Mouse (Mus musculus): ENCODE data around the gene 9330159F19Rik.

The 9330159F19Rik gene
- long read RNA-seq, experiment 1, partial matches to known transcripts, result 1 of 1 reads
- long read RNA-seq, experiment 1, other reads (novel, unspliced or antisense), result 0 of 1 reads
- long read RNA-seq, experiment 2, full-length matches to known transcripts, result 1 of 1 reads
- long read RNA-seq, experiment 2, partial matches to known transcripts, result 0 of 1 reads
- long read RNA-seq, experiment 2, other reads (novel, unspliced or antisense), result 0 of 1 reads

DNA sequence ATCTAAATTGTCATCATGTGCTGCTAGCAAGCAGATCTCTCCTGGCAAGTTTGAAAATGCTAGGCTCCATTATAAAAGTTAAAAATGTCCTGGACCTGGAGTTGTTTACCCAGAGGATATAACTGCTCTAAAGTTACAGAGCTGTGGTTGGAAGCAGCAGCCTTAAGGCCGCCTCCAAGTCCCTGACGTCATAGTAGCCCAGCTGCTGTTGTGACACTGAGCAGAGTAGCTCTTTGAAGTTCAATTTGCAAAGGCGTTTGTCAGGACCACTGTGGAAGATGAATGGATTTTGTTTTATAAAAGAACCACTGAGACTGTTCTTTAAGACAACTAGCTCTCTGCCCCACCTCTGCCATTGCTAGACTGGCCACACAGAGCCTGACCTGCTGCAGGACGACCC is at the start of gene 9330159F19Rik:
TSS of gene 9330159F19Rik (plus strand) at position 154 of the 400 bp plus-strand sequence.
- intact Hi-C loops (cut with DNase I), result no loop called here

DNA sequence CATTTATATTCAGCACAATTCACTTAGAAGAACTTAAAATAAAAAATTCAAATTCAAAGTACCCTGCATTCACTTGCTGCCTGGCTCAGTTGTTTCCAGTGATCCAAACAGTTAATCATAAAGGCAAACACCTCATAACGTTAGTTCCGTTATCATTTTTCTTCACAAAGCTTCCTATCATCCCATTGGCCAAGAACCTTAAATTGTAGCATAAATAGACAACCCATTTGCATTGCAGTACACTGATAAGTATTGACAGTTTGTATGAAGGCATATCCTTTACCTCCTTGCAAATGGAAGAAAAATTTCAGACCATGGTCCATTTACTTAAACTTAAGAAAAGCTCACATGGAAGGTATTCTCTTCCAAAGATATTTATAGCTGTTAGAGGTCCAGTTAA is 49.7 kb upstream of the 9330159F19Rik start:
- intact Hi-C loops (cut with DNase I), result no loop called here

- intact Hi-C loops (cut with DNase I), result no loop called here
Measured at GRCm38 (mm10) chr10:29173778-29174177, 37.6 kb upstream of the 9330159F19Rik start.

DNA sequence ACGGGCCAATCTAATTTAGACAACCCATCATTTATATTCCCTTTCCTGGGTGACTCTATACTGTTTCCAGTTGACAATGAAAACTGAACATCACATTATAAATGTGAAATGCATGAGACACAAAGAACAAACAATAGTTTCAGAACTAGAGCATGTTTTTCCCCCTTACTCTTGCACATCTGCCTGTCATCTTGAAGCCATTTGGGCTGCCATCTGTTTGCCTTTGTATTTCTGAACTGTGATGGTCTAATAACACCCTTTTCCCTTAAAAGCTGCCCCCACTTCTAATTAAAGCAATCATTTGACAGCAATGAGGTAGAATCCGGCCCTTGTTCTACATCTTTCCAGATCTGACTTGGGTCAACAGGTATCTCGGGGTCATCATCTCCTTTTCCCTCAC is 35.8 kb upstream of the 9330159F19Rik start:
- intact Hi-C loops (cut with DNase I), result no loop called here

GRCm38 (mm10) chr10:29176881-29177280 is 34.5 kb upstream of the 9330159F19Rik start:
- intact Hi-C loops (cut with DNase I), result no loop called here

DNA sequence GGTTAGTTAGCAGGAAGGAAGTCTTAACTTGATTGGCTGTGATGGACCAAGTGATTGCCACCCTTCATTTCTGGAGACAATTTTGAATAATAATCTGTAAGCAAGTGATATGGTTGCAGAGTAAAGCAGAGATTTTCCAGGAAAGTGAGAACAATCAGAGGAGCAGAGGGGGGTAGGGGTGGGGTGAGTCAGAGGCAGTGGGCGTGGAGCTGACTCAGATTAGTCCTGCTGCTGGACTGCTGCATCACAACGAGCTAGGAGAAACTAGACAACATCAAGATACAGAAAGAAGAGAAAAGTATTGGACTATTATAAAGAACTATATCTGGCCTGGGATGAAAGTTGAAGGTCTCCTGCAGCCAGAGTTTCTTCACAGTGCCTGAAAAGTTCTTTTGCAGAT is 33.4 kb upstream of the 9330159F19Rik start:
- intact Hi-C loops (cut with DNase I), result no loop called here

DNA sequence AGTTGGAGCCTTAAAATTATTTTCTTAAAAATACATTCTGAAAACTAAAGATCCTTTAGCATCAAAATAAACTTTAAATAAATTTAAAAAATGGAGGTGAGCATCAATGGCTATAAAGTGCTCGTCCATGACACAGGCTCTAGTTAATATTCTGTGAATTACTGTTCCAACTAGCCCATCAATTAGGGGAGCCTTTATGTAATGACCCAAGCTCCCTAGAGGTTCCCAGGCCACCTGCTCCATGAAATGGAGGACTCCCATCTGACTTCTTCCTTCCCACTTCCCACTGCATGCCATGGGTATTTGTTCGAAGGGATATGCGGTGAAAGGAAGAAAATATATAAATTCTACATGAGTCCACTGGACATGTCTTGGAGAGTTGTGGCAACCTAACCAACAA is 31.2 kb upstream of the 9330159F19Rik start:
- intact Hi-C loops (cut with DNase I), result no loop called here

GRCm38 (mm10) chr10:29181046-29181445 is 30.4 kb upstream of the 9330159F19Rik start:
- intact Hi-C loops (cut with DNase I), result no loop called here

GRCm38 (mm10) chr10:29193769-29194168 is 17.6 kb upstream of the 9330159F19Rik start:
- intact Hi-C loops (cut with DNase I), result no loop called here

- intact Hi-C loops (cut with DNase I), result no loop called here
Measured at GRCm38 (mm10) chr10:29196811-29197210, 14.6 kb upstream of the 9330159F19Rik start.

GRCm38 (mm10) chr10:29198642-29199041 is 12.8 kb upstream of the 9330159F19Rik start, which contains the start of gene Gm49353:
TSS of gene Gm49353 (plus strand) at chr10:29198954.
- intact Hi-C loops (cut with DNase I), result no loop called here

DNA sequence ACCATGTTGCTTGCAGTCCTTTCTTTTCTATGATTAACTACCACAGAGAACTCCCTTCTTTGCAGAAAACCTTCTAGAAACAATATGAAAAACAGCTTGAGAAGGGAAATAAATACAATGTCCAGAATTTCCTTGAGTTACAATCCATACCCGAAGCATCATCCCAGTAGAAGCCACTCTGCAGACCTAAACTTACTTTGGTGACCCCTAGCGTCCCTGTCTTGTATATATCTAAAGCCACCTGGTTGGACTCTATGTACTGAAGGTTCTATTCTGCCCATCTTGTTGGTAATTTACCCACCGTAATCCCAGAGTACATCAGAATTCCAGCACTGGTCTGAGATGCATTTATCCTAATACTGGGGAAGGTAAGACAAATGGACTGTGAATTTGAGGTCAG is 11.6 kb upstream of the 9330159F19Rik start:
- intact Hi-C loops (cut with DNase I), result no loop called here

DNA sequence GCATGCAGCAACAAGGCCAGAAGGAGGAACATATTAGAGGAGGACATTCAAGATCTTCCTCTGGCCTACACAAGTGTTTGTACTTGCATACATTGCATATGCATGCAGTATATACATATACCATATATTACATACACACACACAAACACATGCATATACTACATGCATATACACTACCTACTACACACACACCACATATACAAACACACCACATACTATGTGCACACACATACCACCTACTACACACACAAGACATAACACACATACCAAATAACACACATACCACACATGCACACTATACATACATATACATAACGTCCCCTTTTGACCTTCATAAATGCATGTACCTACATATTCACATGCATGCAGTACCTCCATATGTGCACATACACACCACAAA is 10.8 kb upstream of the 9330159F19Rik start:
- intact Hi-C loops (cut with DNase I), result no loop called here

DNA sequence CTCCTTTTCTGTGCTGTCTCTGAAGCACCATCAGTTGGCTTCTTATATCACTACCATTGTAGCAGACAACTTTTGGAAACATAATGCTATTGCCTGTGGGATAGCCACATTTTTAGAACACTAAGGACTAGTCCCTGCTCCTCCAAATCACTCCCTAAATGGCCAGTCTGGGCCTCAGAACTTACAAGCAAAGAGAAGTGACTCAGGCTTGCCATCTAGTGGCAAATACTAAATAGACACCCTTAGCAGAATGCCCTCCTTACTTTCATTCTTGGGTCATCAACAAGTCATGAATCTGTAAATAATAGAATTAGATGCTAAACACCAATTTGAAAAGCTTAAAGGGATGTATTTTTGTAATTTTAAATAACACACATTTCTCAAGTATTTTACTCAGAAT is 4.7 kb upstream of the 9330159F19Rik start:
- intact Hi-C loops (cut with DNase I), result no loop called here

DNA sequence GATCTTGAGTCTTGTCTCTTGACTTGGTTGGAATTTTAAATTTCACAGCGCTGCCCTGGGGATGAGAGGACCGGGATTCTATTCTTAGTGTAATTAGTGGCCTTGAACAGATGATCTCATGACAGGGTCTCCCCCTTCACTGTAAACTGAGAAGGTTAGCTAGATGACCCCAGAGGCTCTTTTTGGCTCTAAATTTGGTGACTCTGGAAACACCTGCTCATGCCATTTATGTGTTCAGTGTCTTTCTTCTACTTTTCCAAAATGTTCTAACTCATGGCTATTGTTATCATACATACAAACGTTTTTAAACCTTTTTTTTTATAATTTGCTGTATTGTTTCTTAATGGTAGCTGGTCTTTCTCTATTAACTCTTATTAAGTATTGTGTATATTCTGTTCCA is 2.7 kb upstream of the 9330159F19Rik start:
- intact Hi-C loops (cut with DNase I), result no loop called here

GRCm38 (mm10) chr10:29213534-29214100 is 2.2 kb downstream of the 9330159F19Rik start:
- intact Hi-C loops (cut with DNase I), result no loop called here

DNA sequence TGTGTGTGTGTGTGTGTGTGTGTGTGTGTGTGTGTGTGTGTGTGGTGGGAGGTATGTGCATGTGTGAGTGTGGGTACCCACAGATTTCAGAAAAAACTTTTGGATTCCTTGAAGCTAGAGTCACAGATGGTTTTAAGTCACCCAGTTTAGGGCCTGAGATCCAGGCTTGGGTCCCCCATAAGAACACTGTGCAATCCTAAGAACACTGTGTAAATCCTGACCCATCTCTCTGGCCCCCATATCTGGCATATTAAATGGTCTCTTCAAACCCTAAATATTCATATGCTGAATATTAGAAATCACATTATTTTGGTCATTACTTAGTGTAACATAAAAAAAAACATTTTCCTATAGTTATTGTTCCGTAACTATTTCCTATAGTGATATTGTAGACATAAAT is 5.6 kb downstream of the 9330159F19Rik start:
- intact Hi-C loops (cut with DNase I), result no loop called here

DNA sequence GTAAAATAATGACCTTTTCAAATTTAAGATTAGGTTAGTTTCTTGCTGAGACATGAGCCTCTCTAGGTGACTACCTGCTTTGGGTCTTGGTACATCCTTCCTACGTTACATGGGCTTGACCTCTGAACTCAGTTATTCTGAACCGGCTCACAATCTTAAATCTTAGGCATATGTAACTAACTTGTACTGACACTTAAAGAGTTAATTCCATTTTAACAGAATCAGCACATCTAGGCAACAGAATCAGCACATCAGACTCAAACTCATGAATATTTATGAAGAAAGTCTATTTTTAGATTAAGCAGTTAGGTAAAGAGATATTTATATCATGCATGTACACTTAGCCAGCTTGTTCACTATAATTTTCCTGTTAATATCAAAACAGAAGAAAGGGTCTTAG is 6.0 kb downstream of the 9330159F19Rik start:
- intact Hi-C loops (cut with DNase I), result no loop called here

DNA sequence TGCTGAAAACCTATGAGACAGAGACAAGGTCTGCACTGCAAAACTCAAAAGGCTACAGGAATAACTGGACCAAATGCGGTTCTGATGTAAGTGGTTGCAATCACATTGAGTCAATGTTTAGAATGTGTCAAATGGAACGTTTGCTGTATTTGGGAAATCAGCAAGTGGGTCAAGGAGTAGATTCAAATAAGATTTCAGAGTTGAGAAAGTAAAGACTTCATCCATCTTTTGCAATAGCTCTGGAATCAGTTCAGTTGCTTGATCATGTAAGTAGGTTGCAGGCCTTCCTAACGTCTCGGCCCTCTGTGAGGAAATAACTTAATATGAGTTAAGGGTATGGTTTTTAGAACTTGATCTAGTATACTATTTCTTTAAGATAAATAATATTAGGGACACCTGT is 13.9 kb downstream of the 9330159F19Rik start:
- intact Hi-C loops (cut with DNase I), result no loop called here

DNA sequence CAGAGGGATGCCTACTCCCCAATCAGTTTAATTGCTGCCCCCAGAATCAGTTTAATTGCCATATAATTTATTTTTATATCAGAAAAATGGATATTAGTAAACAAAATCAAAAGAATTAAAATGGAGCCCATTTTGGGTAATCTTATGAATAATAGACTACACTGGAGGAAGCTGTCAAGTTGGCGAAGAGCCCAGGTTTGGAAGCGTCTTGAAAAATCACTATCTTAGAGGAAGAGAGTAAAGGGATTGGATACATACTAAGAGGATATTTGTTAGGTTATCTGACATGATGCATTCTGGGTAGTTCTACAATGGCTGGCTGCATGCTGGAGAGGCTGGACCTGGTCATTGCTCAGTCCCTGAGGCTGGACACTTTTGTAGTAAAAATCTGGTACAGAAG is 19.8 kb downstream of the 9330159F19Rik start:
- intact Hi-C loops (cut with DNase I), result no loop called here
